Mouse (Mus musculus) bone marrow macrophage, adult 2 months (primary cell): ENCODE measurements around the gene T. TPM values are rescaled to one million over a fixed set of nuclear protein-coding genes. Genes with fewer than 3 reads are reported as not detected.
A peak's percentile ranks its signal among the peaks of the same experiment; 100 is the strongest.

Source experiments
- H3K27ac ChIP-seq: 2 replicates; pipeline ENCODE4 v1.5.1; 2012; ENCODE audit warnings: low read depth, low read length; ENCODE audit not compliant: insufficient read depth
- H3K4me1 ChIP-seq: 2 replicates; pipeline ENCODE4 v1.6.1; 2012; ENCODE audit warnings: low read length; ENCODE audit not compliant: control insufficient read depth, insufficient read depth
- H3K4me3 ChIP-seq: 2 replicates; pipeline ENCODE4 v1.5.1; 2012; ENCODE audit warnings: mild to moderate bottlenecking, low read length, moderate library complexity; ENCODE audit not compliant: insufficient read depth
- CTCF ChIP-seq: IDR thresholded peaks from 2 replicates; pipeline ENCODE4 v1.5.1; 2012; ENCODE audit warnings: low read depth, mild to moderate bottlenecking, low read length, moderate library complexity
- POLR2A ChIP-seq: IDR thresholded peaks from 2 replicates; pipeline ENCODE4 v1.6.1; 2012; ENCODE audit warnings: mild to moderate bottlenecking, low read depth, low read length, borderline replicate concordance
- polyA plus RNA-seq: library from polyadenylated mRNA; stranded (reverse); fragments of >200 nt; gene quantifications from 2 replicates; pipeline ENCODE4 v1.2.4, GENCODE M21; 2012; ENCODE audit not compliant: missing spikeins, insufficient read depth, insufficient read length

Gene T
- polyA plus RNA-seq, 1 experiment: not detected

- no peak overlapping the region for H3K4me3 ChIP-seq
- TF ChIP-seq CTCF (peak; percentile 82), POLR2A (no peak)
- no peaks in the 10 kb centered on the region for H3K4me1 ChIP-seq
- H3K27ac ChIP-seq: no peak overlapping the region
Observed at GRCm38 (mm10) chr17:8461568-8461967, 27.3 kb downstream of the T start.

DNA sequence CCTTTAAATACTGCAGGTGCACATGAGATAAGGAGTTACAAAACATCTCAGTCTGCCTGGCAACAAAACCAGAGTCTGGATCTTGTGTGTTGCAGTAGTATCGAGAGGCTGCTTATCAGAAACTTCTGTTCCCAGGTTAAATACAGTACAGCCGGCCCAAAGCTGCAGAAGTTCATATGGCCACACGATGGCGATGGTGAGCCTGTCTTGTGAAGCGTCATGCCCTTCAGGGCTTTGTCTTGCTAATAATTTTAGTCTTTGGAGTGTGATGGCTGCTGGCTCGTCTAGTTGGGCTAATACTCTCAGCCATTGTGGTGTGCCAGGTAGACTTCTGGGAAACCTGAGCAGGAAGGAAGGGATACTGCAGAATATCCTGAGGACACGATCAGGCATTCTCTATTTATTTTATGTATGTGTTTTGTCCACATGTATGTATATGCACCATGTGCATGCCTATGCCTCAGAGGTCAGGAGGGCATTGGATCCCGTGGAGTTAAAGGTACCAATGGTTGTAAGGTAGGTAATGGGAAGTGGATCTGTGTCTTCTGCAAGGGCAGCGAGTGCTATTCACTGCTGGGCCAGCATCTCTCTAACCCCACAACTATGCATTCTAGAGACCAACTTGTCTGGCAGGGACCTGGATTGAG is 29.4 kb downstream of the T start:
- H3K4me3 ChIP-seq: no peak overlapping the region

GRCm38 (mm10) chr17:8467771-8468170 is 33.5 kb downstream of the T start:
- no peak for TF ChIP-seq POLR2A
- TF ChIP-seq CTCF: no peak
- Histone ChIP-seq H3K27ac (no peak overlapping the region), H3K4me1 (no peaks in the 10 kb centered on the region)

More for the DNA sequence above, 29.4 kb downstream of the T start:
- Histone ChIP-seq H3K27ac (no peak overlapping the region), H3K4me1 (no peaks in the 10 kb centered on the region)
- no peak for TF ChIP-seq POLR2A
- peak; percentile 52; the same call in 1 of the 2 replicates for TF ChIP-seq CTCF

GRCm38 (mm10) chr17:8468716-8469344 is 34.6 kb downstream of the T start:
- peak; percentile 93 for TF ChIP-seq CTCF
- no peak for TF ChIP-seq POLR2A
- no peak overlapping the region for H3K27ac ChIP-seq
- H3K4me3 ChIP-seq: no peak overlapping the region
- no peaks in the 10 kb centered on the region for H3K4me1 ChIP-seq

More at GRCm38 (mm10) chr17:8467771-8468170, 33.5 kb downstream of the T start:
- H3K4me3 ChIP-seq: no peak overlapping the region

GRCm38 (mm10) chr17:8478554-8478953 is 44.3 kb downstream of the T start:
- H3K27ac ChIP-seq: no peak overlapping the region
- no peak overlapping the region for H3K4me3 ChIP-seq
- no peaks in the 10 kb centered on the region for H3K4me1 ChIP-seq
- TF ChIP-seq CTCF (no peak), POLR2A (no peak)

- Histone ChIP-seq H3K4me3 (no peak overlapping the region), H3K27ac (no peak overlapping the region), H3K4me1 (no peaks in the 10 kb centered on the region)
- TF ChIP-seq POLR2A (no peak), CTCF (no peak)
Observed at GRCm38 (mm10) chr17:8479493-8480128, 45.4 kb downstream of the T start.

DNA sequence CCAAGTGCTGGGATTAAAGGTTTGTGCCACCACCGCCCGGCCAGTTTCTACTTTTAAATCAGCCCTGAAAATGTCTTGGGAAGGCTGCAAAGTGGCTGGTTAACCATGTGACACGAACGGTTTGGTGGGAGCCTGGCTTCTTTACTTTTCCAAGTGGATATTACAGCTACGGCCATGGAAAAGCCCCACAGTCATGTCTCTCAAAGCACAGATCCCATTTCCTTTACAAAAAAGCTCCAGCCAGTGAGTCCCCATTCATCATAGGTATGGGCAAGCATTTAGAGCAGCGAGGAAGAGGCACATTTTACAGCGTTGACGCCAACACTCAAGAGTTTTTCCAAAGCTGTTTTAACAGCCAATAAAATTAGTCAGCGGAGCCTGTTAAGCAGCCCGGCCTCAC is 47.6 kb downstream of the T start:
- TF ChIP-seq POLR2A: no peak
- TF ChIP-seq CTCF: no peak
- Histone ChIP-seq H3K4me3 (no peak overlapping the region), H3K27ac (no peak overlapping the region), H3K4me1 (no peaks in the 10 kb centered on the region)

DNA sequence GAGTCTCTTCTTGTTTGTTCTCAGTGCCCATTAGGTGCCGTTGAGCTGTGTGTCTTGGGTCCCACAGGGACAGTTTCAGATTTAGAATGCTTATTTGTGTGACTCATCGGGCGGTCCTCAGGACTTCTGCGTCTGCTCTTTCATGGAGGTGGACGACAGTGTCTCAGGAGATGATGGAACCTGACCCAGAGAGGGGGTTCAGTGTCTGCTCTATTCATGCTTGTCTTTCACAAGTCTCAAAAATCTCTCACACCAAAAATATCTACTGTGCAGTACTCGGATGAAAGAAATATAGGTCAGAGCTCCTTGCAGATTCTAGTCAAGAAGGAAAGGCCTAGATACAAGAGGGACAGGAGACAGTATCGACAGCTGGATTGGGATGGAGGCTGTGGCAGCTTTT is 48.7 kb downstream of the T start:
- no peak overlapping the region for H3K4me3 ChIP-seq
- H3K27ac ChIP-seq: no peak overlapping the region
- TF ChIP-seq POLR2A: no peak
- TF ChIP-seq CTCF: no peak
- H3K4me1 ChIP-seq: no peaks in the 10 kb centered on the region

GRCm38 (mm10) chr17:8484246-8484645 is 50.0 kb downstream of the T start:
- Histone ChIP-seq H3K4me3 (no peak overlapping the region), H3K27ac (no peak overlapping the region), H3K4me1 (no peaks in the 10 kb centered on the region)
- TF ChIP-seq POLR2A: no peak

DNA sequence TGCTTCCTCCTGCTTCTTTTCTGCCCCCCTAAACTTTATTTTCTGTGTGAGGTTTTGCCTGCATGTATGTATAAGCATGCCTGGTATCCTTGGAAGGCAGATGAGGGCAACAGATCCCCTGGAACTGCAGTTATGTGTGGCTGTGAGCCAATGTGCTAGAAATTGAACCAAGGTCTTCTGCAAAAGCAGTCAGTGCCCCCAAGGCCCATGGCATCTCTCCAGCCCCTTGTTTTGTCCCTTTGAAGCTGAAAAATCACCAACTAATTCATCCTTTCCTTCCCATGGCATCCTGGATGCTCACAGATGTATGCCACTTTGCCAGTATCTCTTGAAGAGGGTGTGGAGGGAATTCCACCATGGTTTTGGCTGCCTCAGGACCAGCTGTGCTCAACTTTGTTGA is 50.9 kb downstream of the T start:
- TF ChIP-seq POLR2A (no peak), CTCF (no peak)
- Histone ChIP-seq H3K27ac (no peak overlapping the region), H3K4me1 (no peaks in the 10 kb centered on the region), H3K4me3 (no peak overlapping the region)
